Mouse (Mus musculus): ENCODE results near the gene Rgl1.

DNA sequence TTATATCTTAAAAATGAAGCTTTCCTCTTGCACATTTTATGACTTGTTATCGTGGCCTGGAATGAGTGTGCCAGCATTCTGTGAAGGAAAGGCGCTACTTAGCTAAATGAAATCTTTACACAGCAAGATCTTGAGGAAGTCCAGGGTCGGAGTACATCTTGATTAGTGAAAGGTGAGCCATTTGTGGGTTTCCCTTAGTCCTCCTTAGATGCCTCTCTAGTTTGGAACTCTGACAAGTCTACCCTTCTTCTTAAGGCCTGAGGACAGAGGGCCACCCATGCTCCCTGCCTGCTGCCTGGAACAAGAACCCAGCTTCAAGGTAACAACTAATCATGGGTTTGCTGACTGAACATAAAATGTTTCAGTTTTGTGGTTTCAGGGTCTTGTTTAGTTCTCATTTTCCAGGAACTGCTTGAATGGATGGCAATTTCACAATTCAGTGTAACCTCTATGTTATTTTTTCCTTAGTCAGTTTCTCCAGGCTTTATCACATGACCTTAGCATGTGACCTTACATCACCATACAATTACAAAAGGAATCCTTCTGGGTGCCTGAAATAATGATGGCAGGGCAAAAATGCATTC lies 225.8 kb downstream of the Rgl1 start:
- TF ChIP-seq CTCF (IDR thresholded peaks at IDR 0.05; ENCODE audit: borderline replicate concordance, control insufficient read depth, extremely low read depth, insufficient read depth, low read length, poor library complexity): no peak
- no peak for TF ChIP-seq POLR2A (IDR thresholded peaks at IDR 0.05; ENCODE audit: control insufficient read depth, extremely low read depth, insufficient read depth, low read length, poor library complexity)
